Mouse (Mus musculus) neural tube, embryonic 15.5 days (tissue): ENCODE measurements around the gene Tiam2. TPM values are rescaled to one million over a fixed set of nuclear protein-coding genes. Genes with fewer than 3 reads are reported as not detected.
A peak's percentile ranks its signal among the peaks of the same experiment; 100 is the strongest.
"Not testable (repeated sequence)": the region's sequence is repeated elsewhere in the genome, so short reads cannot be mapped to it uniquely, and the experiment has no call there.

Experiments
- ATAC-seq: fragments of 200-750 bp; cut with Nextera tagmentation; 2 replicates; pipeline ENCODE4 v1.8.0; 2017; ENCODE audit warnings: mild to moderate bottlenecking, moderate TSS enrichment, moderate library complexity; ENCODE audit not compliant: low FRiP score
- H3K27ac ChIP-seq: fragments of 300-500 bp; sonication (generic); replicated peaks from 2 replicates; pipeline ENCODE4 v1.5.1; 2015; ENCODE audit warnings: mild to moderate bottlenecking, inconsistent platforms
- H3K27me3 ChIP-seq: fragments of 300-500 bp; sonication (generic); replicated peaks from 2 replicates; pipeline ENCODE4 v1.6.1; 2015; ENCODE audit warnings: inconsistent platforms
- H3K36me3 ChIP-seq: fragments of 300-500 bp; sonication (generic); 2 replicates; pipeline ENCODE4 v1.6.1; 2015; ENCODE audit warnings: inconsistent platforms
- H3K4me1 ChIP-seq: fragments of 300-500 bp; sonication (generic); 2 replicates; pipeline ENCODE4 v1.6.1; 2015; ENCODE audit warnings: inconsistent platforms
- H3K4me2 ChIP-seq: fragments of 300-500 bp; sonication (generic); 2 replicates; pipeline ENCODE4 v1.6.1; 2015; ENCODE audit warnings: inconsistent platforms, mild to moderate bottlenecking, moderate library complexity
- H3K4me3 ChIP-seq: fragments of 300-500 bp; sonication (generic); replicated peaks from 2 replicates; pipeline ENCODE4 v1.5.1; 2015; ENCODE audit warnings: mild to moderate bottlenecking, inconsistent platforms
- H3K9ac ChIP-seq: fragments of 300-500 bp; sonication (generic); replicated peaks from 2 replicates; pipeline ENCODE4 v1.6.1; 2015; ENCODE audit warnings: mild to moderate bottlenecking, inconsistent platforms
- H3K9me3 ChIP-seq: fragments of 300-500 bp; sonication (generic); replicated peaks from 2 replicates; pipeline ENCODE4 v1.6.1; 2016; ENCODE audit warnings: inconsistent platforms
- WGBS: fragments of 180-500 bp; shearing (Covaris S2); methylation state at CpG from one replicate; pipeline ENCODE4 v1.1.7; 2015; ENCODE audit warnings: mixed read lengths; 5-methylcytosine and 5-hydroxymethylcytosine counted together
- polyA plus RNA-seq: library from polyadenylated mRNA; unstranded; fragments of >200 nt; fragmentation: Nextera tagmentation; extraction: Ambion mirVana; gene quantifications from 2 replicates; pipeline ENCODE4 v1.2.1, GENCODE M21; 2015

Tiam2 gene
- polyA plus RNA-seq, 1 experiment from 2014 or later: 5.6 TPM

DNA sequence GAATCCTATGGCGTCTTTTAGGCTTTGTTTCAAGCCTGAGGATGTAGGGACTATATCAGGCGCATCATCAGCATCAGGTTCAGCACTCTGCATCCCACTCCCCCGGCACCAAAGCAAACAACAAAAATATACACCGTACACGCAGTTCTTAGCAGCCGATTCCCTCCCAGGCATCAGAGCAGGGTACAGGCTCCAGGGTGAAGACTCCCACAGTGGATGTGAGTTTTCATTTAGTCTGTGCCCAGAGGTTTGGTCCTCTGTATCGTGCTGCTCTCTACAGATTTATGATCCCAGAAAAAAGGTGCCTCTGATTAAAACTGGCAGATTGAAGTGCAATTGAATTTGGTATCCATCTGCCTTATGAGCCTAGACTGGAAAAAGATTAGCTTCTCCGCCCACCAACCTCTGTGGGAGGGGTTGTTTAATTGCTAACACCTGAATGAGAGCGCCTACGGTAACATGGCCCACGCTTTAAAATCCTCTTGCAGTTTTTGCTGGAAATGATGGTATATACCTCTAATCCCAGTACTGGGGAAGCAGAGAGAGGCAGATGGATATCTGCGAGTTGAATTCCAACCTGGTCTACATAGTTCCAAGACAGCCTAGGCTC lies 19.0 kb downstream of the Tiam2 start:
- no peak overlapping the region for H3K9ac ChIP-seq
- H3K9me3 ChIP-seq: no peaks in the 10 kb centered on the region
- H3K4me2 ChIP-seq: no peak overlapping the region
- H3K36me3 ChIP-seq: no peaks in the 10 kb centered on the region
- H3K27me3 ChIP-seq: no peaks in the 10 kb centered on the region
- 49% methylated on average over 12 of the region's 12 CpGs for WGBS
- no peak overlapping the region for H3K4me3 ChIP-seq
- peak overlapping the region; percentile 66 for H3K27ac ChIP-seq
- H3K4me1 ChIP-seq: peaks cover 12% of the 10 kb centered on the region
- peak; percentile 43 for ATAC-seq

DNA sequence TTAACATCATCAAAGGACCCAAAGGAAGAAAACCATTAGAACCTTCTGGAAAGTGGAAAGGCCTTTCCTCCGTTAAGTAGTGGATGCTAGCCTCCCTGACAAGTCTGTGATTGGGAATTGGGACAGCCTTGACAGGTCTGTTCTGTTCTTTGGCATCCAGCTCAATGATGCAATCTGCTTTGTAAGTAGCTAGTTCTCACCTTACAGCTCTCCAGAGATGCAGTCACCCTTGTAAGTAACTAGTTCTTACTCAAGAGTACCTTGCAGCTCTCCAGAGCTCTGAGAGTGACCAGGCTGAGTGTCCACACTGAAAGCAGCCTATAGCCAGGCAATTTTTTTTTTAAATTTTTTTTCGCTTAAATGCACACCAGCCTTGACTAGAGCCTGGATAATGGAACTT lies 21.4 kb downstream of the Tiam2 start:
- WGBS: 78% methylated on average over 2 of the region's 2 CpGs
- H3K4me3 ChIP-seq: no peak overlapping the region
- H3K4me1 ChIP-seq: peaks cover 12% of the 10 kb centered on the region
- no peak overlapping the region for H3K27ac ChIP-seq
- no peak overlapping the region for H3K9ac ChIP-seq
- no peaks in the 10 kb centered on the region for H3K27me3 ChIP-seq
- no peaks in the 10 kb centered on the region for H3K9me3 ChIP-seq
- no peaks in the 10 kb centered on the region for H3K36me3 ChIP-seq
- no peak overlapping the region for H3K4me2 ChIP-seq
- ATAC-seq: no peak

DNA sequence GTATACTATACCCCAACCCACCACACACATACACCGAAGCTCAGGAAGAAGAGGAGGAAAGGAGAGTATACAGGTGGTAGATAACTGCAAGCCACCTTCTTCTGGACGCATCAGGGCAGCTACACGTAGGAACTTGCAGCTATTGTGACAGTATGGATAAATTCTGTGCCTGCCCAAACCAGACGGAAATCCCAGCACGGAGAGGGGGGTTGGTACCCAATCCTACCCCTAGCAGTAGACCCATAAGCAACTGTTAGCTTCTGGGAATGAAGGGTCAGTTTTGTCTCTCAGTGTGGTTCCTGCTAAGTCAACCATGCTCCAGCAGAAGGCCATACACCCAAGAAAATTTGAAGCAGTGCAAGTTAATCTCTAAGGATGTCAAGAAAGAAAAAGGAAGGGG lies 23.0 kb downstream of the Tiam2 start:
- H3K9me3 ChIP-seq: no peaks in the 10 kb centered on the region
- H3K9ac ChIP-seq: no peak overlapping the region
- no peak overlapping the region for H3K4me3 ChIP-seq
- no peak overlapping the region for H3K27ac ChIP-seq
- H3K4me2 ChIP-seq: no peak overlapping the region
- H3K27me3 ChIP-seq: no peaks in the 10 kb centered on the region
- H3K36me3 ChIP-seq: no peaks in the 10 kb centered on the region
- no peak for ATAC-seq
- WGBS: 90% methylated on average over 5 of the region's 5 CpGs
- H3K4me1 ChIP-seq: peaks cover 12% of the 10 kb centered on the region

DNA sequence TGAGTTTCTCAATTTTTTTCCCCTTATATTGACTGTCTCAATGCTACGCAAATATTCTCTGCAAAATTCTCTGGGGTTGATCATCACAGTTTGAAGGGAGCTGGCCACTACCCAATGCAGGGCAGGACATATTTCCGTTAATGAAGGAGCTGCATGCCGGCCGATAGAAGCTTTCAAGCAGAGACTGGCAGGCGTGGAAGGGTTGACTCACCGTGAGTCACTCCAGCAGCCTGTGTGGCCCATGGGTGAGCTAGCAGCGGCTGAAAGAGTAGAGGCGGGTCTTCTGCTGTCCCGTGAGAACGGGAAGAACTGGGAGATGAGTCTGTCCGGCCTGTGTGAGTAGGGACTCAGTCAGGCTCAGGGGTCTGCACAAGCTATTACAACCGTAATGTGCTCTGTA lies 23.6 kb downstream of the Tiam2 start:
- Histone ChIP-seq H3K9ac (no peak overlapping the region), H3K9me3 (no peaks in the 10 kb centered on the region), H3K27me3 (no peaks in the 10 kb centered on the region), H3K4me1 (peaks cover 9% of the 10 kb centered on the region), H3K4me2 (no peak overlapping the region), H3K27ac (no peak overlapping the region), H3K36me3 (no peaks in the 10 kb centered on the region), H3K4me3 (no peak overlapping the region)
- 76% methylated on average over 12 of the region's 12 CpGs for WGBS
- ATAC-seq: no peak

DNA sequence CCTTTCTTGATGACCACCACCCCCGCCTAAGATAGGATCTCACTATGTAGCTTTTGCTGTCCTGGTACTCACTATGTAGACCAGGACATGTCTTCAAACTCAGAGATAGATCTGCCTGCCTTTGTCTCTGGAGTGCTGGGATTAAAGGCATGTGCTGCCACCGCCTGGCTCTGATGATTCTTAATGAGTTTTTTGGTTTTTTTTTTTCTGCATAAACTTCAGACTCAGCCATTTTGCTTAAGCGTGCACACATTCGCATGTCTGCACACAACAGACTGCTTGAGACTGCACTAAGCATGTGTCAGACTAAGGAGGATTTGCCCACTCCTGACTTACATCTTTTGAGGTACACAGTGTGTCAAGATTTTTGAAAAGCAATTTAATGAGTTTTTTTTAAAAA lies 24.0 kb downstream of the Tiam2 start:
- H3K36me3 ChIP-seq: no peaks in the 10 kb centered on the region

DNA sequence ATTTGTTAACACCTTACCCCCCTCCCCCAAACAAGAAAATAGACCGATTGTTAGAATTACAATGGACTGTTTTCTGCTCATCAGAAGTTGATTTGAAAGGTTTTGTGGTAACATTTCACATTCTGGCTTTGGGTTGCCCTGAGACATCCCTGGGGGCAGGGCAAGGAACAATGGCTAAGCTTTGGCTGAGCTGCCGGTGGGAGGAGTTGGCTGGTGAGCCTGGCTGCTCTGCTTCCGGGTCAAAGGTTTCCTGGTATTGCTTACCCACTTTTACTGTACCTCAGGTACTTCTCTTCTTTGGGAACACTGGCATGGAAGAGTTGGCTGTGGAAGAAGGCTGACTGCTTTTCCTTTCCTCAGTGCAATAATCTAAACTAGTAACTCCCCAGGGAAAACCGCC lies 25.3 kb downstream of the Tiam2 start:
- no peaks in the 10 kb centered on the region for H3K27me3 ChIP-seq
- no peak overlapping the region for H3K9ac ChIP-seq
- H3K4me2 ChIP-seq: no peak overlapping the region
- H3K27ac ChIP-seq: no peak overlapping the region
- 62% methylated on average over 4 of the region's 4 CpGs for WGBS
- no peaks in the 10 kb centered on the region for H3K36me3 ChIP-seq
- 0 out of 2 replicates have a peak, but pooled peaks cover 5% of the 10 kb centered on the region for H3K4me1 ChIP-seq
- no peak for ATAC-seq
- no peaks in the 10 kb centered on the region for H3K9me3 ChIP-seq
- H3K4me3 ChIP-seq: no peak overlapping the region

More for the DNA sequence above, 24.0 kb downstream of the Tiam2 start:
- Histone ChIP-seq H3K4me2 (no peak overlapping the region), H3K4me1 (peaks cover 8% of the 10 kb centered on the region), H3K9ac (no peak overlapping the region), H3K27ac (no peak overlapping the region), H3K27me3 (no peaks in the 10 kb centered on the region), H3K9me3 (no peaks in the 10 kb centered on the region), H3K4me3 (no peak overlapping the region)
- no peak for ATAC-seq
- WGBS: 91% methylated on average over 4 of the region's 4 CpGs

DNA sequence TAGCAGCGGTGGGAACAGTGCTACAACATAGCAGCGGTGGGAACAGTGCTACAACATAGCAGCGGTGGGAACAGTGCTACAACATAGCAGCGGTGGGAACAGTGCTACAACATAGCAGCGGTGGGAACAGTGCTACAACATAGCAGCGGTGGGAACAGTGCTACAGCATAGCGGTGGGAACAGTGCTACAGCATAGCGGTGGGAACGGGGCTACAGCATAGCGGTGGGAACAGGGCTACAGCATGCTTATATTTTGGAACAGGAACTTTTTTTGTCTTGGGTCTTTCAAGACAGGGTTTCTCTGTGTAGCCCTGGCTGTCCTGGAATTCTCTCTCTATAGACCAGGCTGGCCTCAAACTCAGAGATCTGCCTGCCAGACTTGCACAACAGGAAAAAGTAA lies 26.8 kb downstream of the Tiam2 start:
- 96% methylated on average over 10 of the region's 10 CpGs for WGBS
- ATAC-seq, H3K4me2 ChIP-seq, H3K9ac ChIP-seq, H3K4me1 ChIP-seq, H3K36me3 ChIP-seq, H3K27me3 ChIP-seq, H3K9me3 ChIP-seq, H3K4me3 ChIP-seq, H3K27ac ChIP-seq: not testable (repeated sequence)

DNA sequence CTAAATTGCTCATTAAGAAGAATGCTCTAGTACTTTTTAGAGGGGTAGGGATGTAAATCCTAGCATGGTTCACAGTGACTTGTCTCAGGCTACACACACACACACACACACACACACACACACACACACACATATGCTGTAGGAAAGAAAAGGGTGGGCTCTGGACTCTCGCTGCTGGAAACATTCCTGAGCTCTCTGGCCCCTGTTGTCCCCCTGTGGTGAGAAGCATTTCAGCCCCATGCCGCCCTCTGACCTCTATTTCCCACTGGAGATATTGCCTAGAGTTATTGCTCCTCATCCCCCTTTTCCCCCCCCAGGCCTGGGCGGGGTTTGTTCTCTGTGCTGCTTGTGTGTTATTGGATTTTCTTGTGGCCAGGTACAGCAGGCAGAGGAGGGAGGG lies 28.5 kb downstream of the Tiam2 start:
- no peak for ATAC-seq
- H3K4me1 ChIP-seq: 0 out of 2 replicates have a peak, but pooled peaks cover 5% of the 10 kb centered on the region
- no peak overlapping the region for H3K27ac ChIP-seq
- WGBS: 50% methylated on average over 3 of the region's 3 CpGs
- H3K36me3 ChIP-seq: no peaks in the 10 kb centered on the region
- no peak overlapping the region for H3K9ac ChIP-seq
- H3K4me2 ChIP-seq: no peak overlapping the region
- no peak overlapping the region for H3K4me3 ChIP-seq
- H3K27me3 ChIP-seq: no peaks in the 10 kb centered on the region
- no peaks in the 10 kb centered on the region for H3K9me3 ChIP-seq

DNA sequence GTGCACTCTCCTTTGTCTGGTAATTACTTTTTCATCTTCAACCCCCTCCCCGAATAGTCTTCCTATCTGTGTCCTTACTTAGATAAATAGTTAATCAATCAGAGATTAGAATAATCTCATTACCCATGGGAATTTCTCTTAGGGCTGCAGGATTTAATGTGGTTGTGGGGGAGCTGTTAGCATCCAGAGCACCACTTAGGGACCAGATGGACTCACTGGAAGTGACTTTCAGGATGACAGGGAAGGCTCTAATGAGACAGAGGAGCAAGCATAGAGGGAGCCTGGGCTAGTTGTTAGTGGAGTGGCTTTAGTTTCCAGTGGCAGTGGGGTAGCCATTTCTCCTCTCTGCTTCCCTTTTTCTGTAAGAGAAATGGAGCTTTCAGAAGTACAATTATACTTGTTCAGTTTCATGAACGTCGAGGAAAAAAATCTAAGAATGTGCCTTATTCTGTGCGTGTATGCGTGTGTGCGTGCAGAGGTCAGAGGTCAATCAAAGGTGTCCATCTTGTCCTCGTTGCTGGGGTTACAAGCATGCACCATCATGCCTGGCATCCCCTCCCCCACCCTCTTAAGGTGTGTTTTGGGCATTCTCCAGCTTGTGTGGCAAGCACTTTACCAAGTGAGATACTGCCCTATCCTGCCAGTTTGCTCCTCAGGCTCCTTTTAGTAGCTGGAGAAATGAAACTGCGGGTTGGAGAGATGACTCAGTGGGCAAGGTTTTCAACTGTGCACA lies 30.4 kb downstream of the Tiam2 start:
- H3K4me2 ChIP-seq: no peak overlapping the region
- H3K4me1 ChIP-seq: 0 out of 2 replicates have a peak, but pooled peaks cover 8% of the 10 kb centered on the region
- H3K27ac ChIP-seq: no peak overlapping the region
- WGBS: 80% methylated on average over 8 of the region's 8 CpGs
- no peak overlapping the region for H3K9ac ChIP-seq
- H3K36me3 ChIP-seq: no peaks in the 10 kb centered on the region
- H3K4me3 ChIP-seq: no peak overlapping the region
- H3K27me3 ChIP-seq: no peaks in the 10 kb centered on the region
- no peak for ATAC-seq
- no peaks in the 10 kb centered on the region for H3K9me3 ChIP-seq

DNA sequence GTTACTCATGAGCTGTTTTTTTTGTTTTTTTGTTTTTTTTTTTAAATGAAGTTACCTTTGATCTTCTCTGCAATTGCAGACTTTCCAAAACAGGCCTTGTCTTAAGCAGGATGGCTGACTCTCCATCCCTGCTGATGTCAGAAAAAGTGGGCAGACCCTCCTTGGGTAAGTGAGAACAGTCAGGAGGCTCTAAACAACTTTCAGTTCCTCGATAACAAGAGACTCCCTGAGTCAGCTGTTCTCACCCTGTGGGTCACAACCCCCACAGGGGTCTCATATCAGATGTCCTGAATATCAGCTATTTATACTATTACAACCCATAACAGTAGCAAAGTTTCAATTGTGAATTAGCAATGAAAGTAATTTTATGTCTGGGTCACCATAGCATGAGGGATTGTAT lies 33.9 kb downstream of the Tiam2 start:
- Histone ChIP-seq H3K27me3 (no peaks in the 10 kb centered on the region), H3K4me2 (no peak overlapping the region), H3K27ac (no peak overlapping the region), H3K36me3 (no peaks in the 10 kb centered on the region), H3K9me3 (no peaks in the 10 kb centered on the region), H3K4me3 (no peak overlapping the region), H3K9ac (no peak overlapping the region), H3K4me1 (peaks cover 13% of the 10 kb centered on the region; the same call in 1 of the 2 replicates)
- no peak for ATAC-seq
- WGBS: 13% methylated on average over 1 of the region's 1 CpGs

DNA sequence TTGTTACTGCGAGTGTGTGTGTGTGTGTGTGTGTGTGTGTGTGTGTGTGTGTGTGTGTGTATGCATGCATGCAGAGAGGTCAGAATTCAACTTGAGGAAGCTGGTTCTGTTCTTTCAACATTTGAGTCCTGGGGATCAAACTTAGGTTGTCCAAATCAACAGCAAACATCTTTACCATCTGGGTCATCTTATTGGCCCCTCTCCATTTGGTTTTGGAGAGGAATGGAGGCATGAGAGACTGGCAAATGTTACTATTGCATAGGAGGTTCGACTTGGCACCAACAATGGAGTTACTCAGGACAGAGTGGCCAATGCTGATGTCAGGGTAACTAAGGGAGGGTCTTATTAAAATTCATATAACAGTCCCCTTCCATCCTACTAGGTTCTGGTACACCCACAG lies 35.4 kb downstream of the Tiam2 start:
- Histone ChIP-seq H3K4me1 (peaks cover 13% of the 10 kb centered on the region; the same call in 1 of the 2 replicates), H3K9me3 (no peaks in the 10 kb centered on the region), H3K9ac (no peak overlapping the region), H3K36me3 (no peaks in the 10 kb centered on the region), H3K27me3 (no peaks in the 10 kb centered on the region), H3K27ac (no peak overlapping the region), H3K4me2 (no peak overlapping the region), H3K4me3 (no peak overlapping the region)
- no peak for ATAC-seq
- WGBS: 84% methylated on average over 2 of the region's 2 CpGs

DNA sequence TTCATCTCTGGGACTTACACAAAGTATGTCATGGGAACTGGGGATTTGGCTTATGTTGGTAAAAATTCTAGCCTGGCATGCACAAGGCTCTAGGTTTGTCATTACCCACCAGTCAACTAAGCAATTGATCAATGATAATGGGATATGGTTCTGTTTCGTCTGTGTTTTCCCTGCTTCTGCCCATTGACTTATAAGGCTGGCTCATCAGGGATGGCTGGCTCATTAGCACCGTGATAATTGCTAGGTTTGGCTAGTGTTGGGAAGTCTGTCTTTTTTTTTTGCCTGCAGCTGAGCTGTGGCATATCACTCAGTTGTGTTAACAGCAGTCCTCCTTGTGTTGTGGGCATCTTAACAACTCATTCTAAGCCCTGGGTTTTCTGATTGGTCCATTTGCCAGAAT lies 36.8 kb downstream of the Tiam2 start:
- Histone ChIP-seq H3K4me3 (no peak overlapping the region), H3K4me1 (peaks cover 13% of the 10 kb centered on the region; the same call in 1 of the 2 replicates), H3K27ac (no peak overlapping the region), H3K36me3 (no peaks in the 10 kb centered on the region), H3K9ac (no peak overlapping the region), H3K4me2 (no peak overlapping the region), H3K9me3 (no peaks in the 10 kb centered on the region), H3K27me3 (no peaks in the 10 kb centered on the region)
- 34% methylated on average over 2 of the region's 2 CpGs for WGBS
- no peak for ATAC-seq
